Mouse (Mus musculus) frontal cortex, postnatal 36 days (tissue): Measurements from ENCODE around the gene Chst3.
"Not testable (repeated sequence)": the region's sequence is repeated elsewhere in the genome, so short reads cannot be mapped to it uniquely, and the experiment has no call there.

ENCODE experiments used
- DNase-seq, 2 experiments: peaks; one replicate each; pipeline ENCODE4 v3.0.0; 2022; ENCODE audit warnings: low spot score in 2 of 2

Gene Chst3

GRCm38 (mm10) chr10:60218591-60219499 is at the start of gene Chst3:
Gene Chst3, minus strand, starts transcription at chr10:60219260.
- DNase-seq: no peak

DNA sequence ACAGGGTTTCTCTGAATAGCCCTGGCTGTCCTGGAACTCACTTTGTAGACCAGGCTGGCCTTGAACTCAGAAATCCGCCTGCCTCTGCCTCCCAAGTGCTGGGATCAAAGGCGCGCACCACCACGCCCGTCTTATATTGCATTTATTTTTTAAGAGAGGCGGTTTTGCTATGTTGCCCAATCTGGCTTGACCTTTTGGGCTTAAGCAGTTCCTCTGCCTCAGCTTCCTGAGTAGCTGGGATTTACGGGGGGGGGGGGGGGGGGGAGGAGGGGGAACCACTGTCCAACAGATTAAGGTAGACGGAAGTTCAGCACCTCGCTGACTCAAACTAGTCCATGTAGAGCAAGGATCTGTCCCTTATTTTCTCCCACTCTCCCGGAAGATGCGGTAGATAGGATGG is 49.7 kb upstream of the Chst3 start:
- DNase-seq: no peak

- DNase-seq: no peak
These were observed 47.9 kb upstream of the Chst3 start for GRCm38 (mm10) chr10:60266842-60267401.

DNA sequence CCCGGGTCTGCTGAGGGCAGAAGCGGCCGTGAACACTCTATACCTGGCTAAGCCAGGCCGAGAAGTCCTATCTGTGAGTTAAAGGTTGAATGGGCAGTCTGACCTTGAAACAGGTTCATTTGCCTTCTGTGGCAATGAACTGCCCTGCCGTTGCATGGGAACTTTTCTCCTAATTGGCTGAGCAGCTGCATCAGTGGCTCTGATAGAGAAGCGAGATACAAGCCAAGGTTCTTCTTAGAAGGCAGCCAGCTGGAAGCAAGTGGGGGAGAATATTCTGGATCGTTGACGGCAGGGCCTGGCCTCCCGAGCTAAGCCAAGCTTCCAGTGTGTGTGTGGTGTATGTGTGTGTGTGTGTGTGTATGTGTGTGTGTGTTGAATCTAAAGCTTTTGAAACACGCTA is 46.2 kb upstream of the Chst3 start:
- no peak for DNase-seq

DNA sequence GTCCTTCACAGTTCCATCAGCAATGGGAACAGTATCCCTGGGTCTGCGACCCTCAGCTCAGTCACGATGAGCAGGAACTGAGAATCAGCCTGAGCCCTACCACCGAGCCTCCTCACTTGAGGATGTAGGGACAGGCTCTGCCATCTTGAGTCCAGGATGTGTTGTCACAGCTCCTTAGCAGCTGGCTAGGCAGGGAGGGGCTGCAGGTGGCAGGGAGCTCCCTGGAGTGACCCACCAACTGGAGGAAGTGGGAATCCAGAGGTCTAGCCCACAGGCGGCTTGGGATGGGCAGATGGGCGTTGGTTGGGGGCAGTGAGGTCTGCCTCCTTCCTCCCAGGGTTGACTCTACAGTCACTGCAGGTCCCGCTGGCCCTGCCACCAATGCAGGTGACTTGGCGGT is 44.3 kb upstream of the Chst3 start:
- DNase-seq: no peak

DNA sequence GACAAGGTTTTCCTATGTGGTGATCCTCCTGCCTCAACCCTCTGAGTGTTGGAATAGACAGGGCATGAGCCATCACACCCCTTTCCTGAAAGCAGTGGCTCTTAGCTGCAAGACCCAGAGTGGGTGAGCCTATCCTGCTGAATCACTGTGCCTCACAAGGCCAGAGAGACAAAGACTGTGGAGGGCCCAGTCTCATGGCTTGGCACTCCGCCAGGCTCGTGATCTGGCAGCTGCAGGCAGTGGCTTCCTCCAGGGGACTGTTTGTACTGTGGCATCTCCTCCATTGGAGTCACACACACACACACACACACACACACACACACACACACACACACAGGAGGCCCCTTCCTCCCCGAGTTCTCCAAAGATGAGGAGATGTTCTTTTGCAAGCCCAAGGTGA is 43.3 kb upstream of the Chst3 start:
- peak; percentile 68 to 74 for DNase-seq

- DNase-seq: no peak
These were observed 42.5 kb upstream of the Chst3 start for GRCm38 (mm10) chr10:60261530-60261929.

- no peak for DNase-seq
These were observed 41.7 kb upstream of the Chst3 start for GRCm38 (mm10) chr10:60260557-60261294.

- DNase-seq: no peak
These were observed 38.3 kb upstream of the Chst3 start for GRCm38 (mm10) chr10:60257261-60257825.

- no peak for DNase-seq
These were observed 37.0 kb upstream of the Chst3 start for GRCm38 (mm10) chr10:60256088-60256487.

DNA sequence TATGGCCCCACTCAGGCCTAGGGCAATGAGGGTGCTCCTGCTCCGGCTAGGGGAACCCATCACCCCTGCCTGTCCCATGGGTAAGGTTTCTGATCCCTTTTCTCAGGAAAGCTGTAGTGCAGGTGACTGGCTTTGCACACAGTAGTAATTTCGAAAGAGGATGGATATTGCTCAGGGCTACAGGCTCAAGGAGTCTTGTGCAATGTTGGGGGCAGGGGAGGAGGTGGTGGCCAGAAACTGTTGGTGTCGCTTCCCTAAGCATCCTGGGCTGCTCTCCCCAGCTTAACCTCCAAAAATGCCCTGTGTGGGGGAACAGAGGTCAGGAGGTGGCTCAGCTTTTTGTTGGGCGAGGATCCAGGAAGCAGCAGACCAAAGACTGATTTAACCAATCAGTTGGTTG is 33.5 kb upstream of the Chst3 start:
- DNase-seq: no peak

DNA sequence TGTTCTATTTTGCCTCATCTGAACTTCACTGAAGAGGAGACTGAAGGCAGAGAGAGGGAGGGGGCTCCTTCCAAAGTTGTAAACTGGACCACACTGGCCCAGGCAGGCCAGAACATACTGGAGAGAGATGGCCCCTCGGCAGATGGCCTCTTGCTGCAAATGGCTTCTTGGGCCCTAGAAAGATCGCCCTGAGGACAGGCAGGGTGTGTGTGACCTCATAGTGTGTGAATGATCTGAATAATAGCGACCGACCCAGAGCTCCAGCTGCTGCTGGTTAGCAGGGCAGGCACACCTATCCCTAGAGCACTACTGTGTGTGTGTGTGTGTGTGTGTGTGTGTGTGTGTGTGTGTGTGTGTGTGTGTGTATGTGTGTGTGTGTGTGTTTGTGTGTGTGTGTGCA is 33.1 kb upstream of the Chst3 start:
- DNase-seq: no peak

DNA sequence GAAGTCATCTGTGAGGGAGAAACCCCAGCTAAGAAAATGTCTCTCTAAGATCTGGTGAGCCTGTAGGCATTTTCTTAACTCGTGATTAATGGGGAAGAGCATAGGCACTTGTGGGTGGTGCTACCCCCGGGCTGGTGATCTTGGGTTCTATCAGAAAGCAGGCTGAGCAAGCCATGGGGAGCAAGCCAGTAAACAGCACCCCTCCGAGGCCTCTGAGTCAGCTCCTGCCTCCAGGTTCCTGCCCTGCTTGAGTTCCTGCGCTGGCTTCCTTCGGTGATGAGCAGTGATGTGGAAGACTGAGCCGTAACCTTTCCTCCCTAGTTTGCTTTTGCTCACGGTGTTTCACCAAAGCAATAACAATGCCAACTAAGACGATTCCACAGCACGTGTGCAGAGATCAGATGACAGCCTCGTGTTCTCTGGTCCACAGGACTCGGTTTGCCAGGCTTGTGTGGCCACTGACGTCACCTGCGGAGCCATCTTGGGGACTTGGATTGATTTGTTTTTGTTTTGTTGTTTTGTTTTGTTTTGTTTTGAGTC is 31.4 kb upstream of the Chst3 start:
- DNase-seq: no peak

DNA sequence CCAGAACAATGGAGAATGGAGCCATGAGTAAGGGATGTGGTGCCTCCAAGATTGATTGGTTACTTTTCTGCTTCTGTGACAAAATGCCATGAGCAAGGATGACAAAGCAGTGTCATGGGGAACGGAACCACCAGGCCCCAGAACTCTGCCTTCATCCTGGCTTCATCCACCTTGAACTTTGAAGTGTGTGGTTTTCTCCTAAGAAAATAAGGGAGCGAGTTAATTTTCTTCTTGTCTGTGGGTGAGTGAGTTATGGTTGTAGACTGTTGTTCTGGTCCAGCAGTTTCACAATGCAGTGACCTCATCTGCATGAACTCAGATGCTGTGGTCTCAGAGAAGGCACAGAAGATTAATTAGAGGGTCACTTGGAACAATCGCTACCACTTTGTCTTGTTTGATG is 29.3 kb upstream of the Chst3 start:
- not testable (repeated sequence) for DNase-seq

DNA sequence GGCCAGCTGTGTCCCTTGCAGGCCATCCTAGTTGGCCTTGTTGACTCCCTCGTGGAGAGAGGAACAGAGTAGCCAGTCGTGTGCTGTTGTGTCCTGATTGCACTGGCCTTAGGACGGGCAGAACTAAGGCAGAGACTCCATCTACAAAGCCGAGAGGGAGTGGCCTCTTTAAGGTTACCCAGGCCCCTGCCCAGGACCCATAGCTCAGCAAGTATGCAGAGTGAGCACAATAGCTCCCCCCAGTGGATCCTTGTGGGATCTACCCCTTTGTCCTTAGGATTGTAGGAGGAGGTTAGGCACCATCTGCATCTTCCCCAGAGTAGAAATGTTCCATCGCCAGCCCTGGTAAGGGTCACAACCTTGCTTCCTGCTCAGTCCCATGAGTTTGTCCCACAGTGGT is 27.5 kb upstream of the Chst3 start:
- peak; percentile 40 to 56 for DNase-seq

- no peak for DNase-seq
These were observed 26.6 kb upstream of the Chst3 start for GRCm38 (mm10) chr10:60245635-60246034.

DNA sequence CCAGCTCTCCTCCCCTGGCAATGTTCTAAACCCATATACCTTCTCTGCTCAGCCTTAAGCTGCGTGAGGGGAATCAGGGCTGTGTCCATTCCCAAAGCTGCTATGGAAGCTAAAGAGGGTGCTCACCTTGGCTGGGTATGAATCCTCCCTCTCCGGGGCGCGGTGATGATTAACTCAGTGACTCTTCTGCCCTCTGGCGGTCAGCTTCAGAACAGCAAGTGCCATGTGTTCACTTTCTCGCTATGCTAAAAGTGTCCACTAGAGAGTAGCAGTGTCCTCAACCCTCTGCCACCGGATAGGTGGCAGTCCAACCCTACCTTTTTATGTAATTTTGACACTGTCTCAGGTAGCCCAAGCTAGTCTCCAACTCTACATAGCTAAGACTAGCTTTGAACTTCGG is 26.0 kb upstream of the Chst3 start:
- peak; percentile 94 to 98 for DNase-seq

DNA sequence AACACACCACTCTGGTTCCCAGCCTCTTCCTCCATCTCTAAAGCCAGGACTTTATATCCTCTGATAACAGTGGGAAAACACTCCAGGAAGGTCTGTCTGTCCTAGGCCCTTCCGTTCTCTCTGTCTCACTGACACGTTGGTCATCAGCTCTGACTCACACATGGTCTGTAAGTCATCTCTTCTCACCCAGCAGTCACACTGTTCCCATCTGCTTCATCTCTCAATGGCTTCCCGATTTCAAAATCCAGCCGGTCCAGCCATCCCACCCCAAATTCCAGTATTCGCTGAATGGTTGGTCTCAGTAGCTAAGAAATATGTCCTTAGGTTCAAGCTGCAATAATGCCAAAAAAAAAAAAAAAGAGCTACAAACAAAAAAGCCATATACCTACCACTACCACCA is 24.9 kb upstream of the Chst3 start:
- DNase-seq: no peak

DNA sequence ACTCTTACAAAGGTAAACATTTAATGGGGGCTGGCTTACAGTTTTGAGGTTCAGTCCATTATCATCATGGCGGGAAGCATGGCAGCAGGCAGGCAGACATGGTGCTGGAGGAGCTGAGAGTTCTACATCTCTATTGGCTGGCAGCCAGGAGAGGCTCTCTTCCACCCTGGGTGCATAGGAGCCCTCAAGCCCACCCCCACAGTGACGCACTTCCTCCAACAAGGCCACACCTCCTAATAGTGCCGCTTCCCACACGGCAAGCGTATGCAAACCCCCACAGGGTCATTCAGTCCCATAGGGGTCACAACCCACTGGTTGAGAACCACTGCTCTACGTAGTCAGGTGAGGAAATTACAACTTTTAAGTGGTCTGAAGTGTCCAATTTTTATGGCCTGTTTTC is 21.4 kb upstream of the Chst3 start:
- no peak for DNase-seq

GRCm38 (mm10) chr10:60237475-60238154 is 18.6 kb upstream of the Chst3 start:
- DNase-seq: peak; percentile 51 to 55

DNA sequence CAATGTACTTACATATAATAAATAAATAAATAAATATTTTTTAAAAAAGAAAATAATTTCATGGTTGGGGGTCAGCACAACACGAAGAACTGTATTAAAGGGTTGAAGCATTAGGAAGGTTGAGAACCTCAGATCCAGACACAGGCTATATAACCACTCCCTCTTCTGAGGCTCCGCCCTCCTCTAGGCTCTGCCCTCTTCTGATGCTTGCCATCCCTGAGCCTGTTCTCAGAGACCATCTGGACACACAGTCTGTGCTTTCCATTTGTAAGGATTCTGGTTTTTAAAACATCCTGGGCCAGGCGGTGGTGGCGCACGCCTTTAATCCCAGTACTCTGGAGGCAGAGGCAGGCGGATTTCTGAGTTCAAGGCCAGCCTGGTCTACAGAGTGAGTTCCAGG is 16.8 kb upstream of the Chst3 start:
- DNase-seq: not testable (repeated sequence)
